Comparison of ENCODE assay signal across 19 mouse cellular contexts in genomic region chr14:33953761-33954160, GRCm38 (mm10). TPM values are rescaled to one million over a fixed set of nuclear protein-coding genes. Genes with fewer than 3 reads are reported as not detected.
"Had no signal": no experiment of that assay in that cellular context is flagged by ENCODE, and none has a peak within 500 bp of the region (broad histone marks: within the 10 kb centered on the region; RNA-seq: fewer than 3 reads in every experiment).

Rbp3 (plus strand) TSS chr14:33954003.

- DNase-seq: forebrain, postnatal 0 days; gastrocnemius, postnatal 14 days; gastrocnemius, postnatal 36 days; heart, adult 2 months; heart, postnatal 14 days; heart, postnatal 36 days; kidney, adult 18-20 months; kidney, adult 8-10 months; kidney, postnatal 10 days; kidney, postnatal 25 days; kidney, postnatal 4 days; left cerebral cortex, postnatal 4 days had no signal

RNA-seq across cellular contexts. Expression of gene Rbp3, which starts in this region (rescaled TPM):
- total RNA-seq: gastrocnemius, adult 18-20 months; gastrocnemius, adult 8-10 months; gastrocnemius, postnatal 14 days; gastrocnemius, postnatal 36 days; heart, adult 2 months; heart, postnatal 14 days; heart, postnatal 36 days; hematopoietic stem cell, adult 5-6 weeks; layer of hippocampus, adult 2 months; layer of hippocampus, postnatal 10 days; layer of hippocampus, postnatal 25 days; left cerebral cortex, adult 2 months had no signal
